Mouse (Mus musculus) forebrain, embryonic 11.5 days (tissue): ENCODE results near the gene Tnp1. TPM values are rescaled to one million over a fixed set of nuclear protein-coding genes. Genes with fewer than 3 reads are reported as not detected.

ENCODE experiments used
- ATAC-seq: fragments of 200-750 bp; cut with Nextera tagmentation; replicated peaks from 2 replicates; pipeline ENCODE4 v1.8.0; 2017; ENCODE audit warnings: moderate TSS enrichment; ENCODE audit not compliant: low FRiP score
- DNase-seq: peaks from one replicate; pipeline ENCODE4 v3.0.0-alpha.2; 2017; ENCODE audit warnings: low spot score
- H3K27ac ChIP-seq: fragments of 300-500 bp; sonication (generic); 2 replicates; pipeline ENCODE4 v1.5.1; 2014; ENCODE audit warnings: low read depth, low read length
- H3K27me3 ChIP-seq: fragments of 300-500 bp; sonication (generic); 2 replicates; pipeline ENCODE4 v1.6.1; 2014; ENCODE audit warnings: mild to moderate bottlenecking, low read length, mixed read lengths; ENCODE audit not compliant: control insufficient read depth, insufficient read depth
- H3K36me3 ChIP-seq: fragments of 300-500 bp; sonication (generic); 2 replicates; pipeline ENCODE4 v1.6.1; 2014; ENCODE audit warnings: mild to moderate bottlenecking, low read length, moderate library complexity, mixed read lengths; ENCODE audit not compliant: control insufficient read depth, insufficient read depth
- H3K4me1 ChIP-seq: fragments of 300-500 bp; sonication (generic); replicated peaks from 2 replicates; pipeline ENCODE4 v1.6.1; 2014; ENCODE audit warnings: low read length, mixed read lengths; ENCODE audit not compliant: control insufficient read depth, insufficient read depth
- H3K4me2 ChIP-seq: fragments of 300-500 bp; sonication (generic); 2 replicates; pipeline ENCODE4 v1.6.1; 2014; ENCODE audit warnings: low read depth, mild to moderate bottlenecking, low read length, moderate library complexity, mixed read lengths; ENCODE audit not compliant: severe bottlenecking
- H3K4me3 ChIP-seq: fragments of 300-500 bp; sonication (generic); 2 replicates; pipeline ENCODE4 v1.5.1; 2014; ENCODE audit warnings: low read depth, low read length
- H3K9ac ChIP-seq: fragments of 300-500 bp; sonication (generic); 2 replicates; pipeline ENCODE4 v1.6.1; 2014; ENCODE audit warnings: low read length
- H3K9me3 ChIP-seq: fragments of 300-500 bp; sonication (generic); 2 replicates; pipeline ENCODE4 v1.6.1; 2016; ENCODE audit warnings: low read length, mixed read lengths; ENCODE audit not compliant: control insufficient read depth
- WGBS: fragments of 180-500 bp; shearing (Covaris S2); extraction: QIAGEN DNeasy Blood & Tissue Kit; methylation state at CpG from one replicate; pipeline ENCODE4 v1.1.7; 2014; 5-methylcytosine and 5-hydroxymethylcytosine counted together
- polyA plus RNA-seq: library from polyadenylated mRNA; unstranded; fragments of >200 nt; fragmentation: Nextera tagmentation; extraction: Ambion mirVana; gene quantifications from 2 replicates; pipeline ENCODE4 v1.2.1, GENCODE M21; 2014

Tnp1 gene
- polyA plus RNA-seq, 1 experiment from 2014 or later: not detected

- H3K27me3 ChIP-seq: no peaks in the 10 kb centered on the region
- no peaks in the 10 kb centered on the region for H3K9me3 ChIP-seq
- H3K4me1 ChIP-seq: no peaks in the 10 kb centered on the region
- ATAC-seq: no peak
- H3K4me3 ChIP-seq: no peak overlapping the region
- no peak overlapping the region for H3K9ac ChIP-seq
- no peak overlapping the region for H3K27ac ChIP-seq
- no peak for DNase-seq
- 87% methylated on average over 2 of the region's 2 CpGs for WGBS
- H3K4me2 ChIP-seq: no peak overlapping the region
- no peaks in the 10 kb centered on the region for H3K36me3 ChIP-seq
These were observed 22.7 kb downstream of the Tnp1 start for GRCm38 (mm10) chr1:72992944-72993464.

GRCm38 (mm10) chr1:72992209-72992608, 23.5 kb downstream of the Tnp1 start:
- DNase-seq: no peak

GRCm38 (mm10) chr1:72988904-72989303, 26.8 kb downstream of the Tnp1 start:
- 88% methylated on average over 3 of the region's 3 CpGs for WGBS
- H3K4me3 ChIP-seq: no peak overlapping the region

More at GRCm38 (mm10) chr1:72992209-72992608, 23.5 kb downstream of the Tnp1 start:
- H3K27me3 ChIP-seq: no peaks in the 10 kb centered on the region
- no peak overlapping the region for H3K9ac ChIP-seq
- no peak overlapping the region for H3K4me3 ChIP-seq
- no peaks in the 10 kb centered on the region for H3K36me3 ChIP-seq
- WGBS: 60% methylated on average over 2 of the region's 2 CpGs
- no peaks in the 10 kb centered on the region for H3K9me3 ChIP-seq
- no peak overlapping the region for H3K27ac ChIP-seq
- ATAC-seq: no peak
- no peak overlapping the region for H3K4me2 ChIP-seq
- no peaks in the 10 kb centered on the region for H3K4me1 ChIP-seq

GRCm38 (mm10) chr1:72986715-72987114, 29.0 kb downstream of the Tnp1 start:
- Histone ChIP-seq H3K4me3 (no peak overlapping the region), H3K4me2 (no peak overlapping the region), H3K27me3 (no peaks in the 10 kb centered on the region), H3K9me3 (no peaks in the 10 kb centered on the region), H3K9ac (no peak overlapping the region), H3K4me1 (no peaks in the 10 kb centered on the region), H3K36me3 (no peaks in the 10 kb centered on the region), H3K27ac (no peak overlapping the region)
- ATAC-seq (no peak), DNase-seq (no peak)
- 83% methylated on average over 4 of the region's 4 CpGs for WGBS

More at GRCm38 (mm10) chr1:72988904-72989303, 26.8 kb downstream of the Tnp1 start:
- ATAC-seq (no peak), DNase-seq (no peak)
- no peaks in the 10 kb centered on the region for H3K36me3 ChIP-seq
- H3K9ac ChIP-seq: no peak overlapping the region
- H3K27ac ChIP-seq: no peak overlapping the region
- no peaks in the 10 kb centered on the region for H3K9me3 ChIP-seq
- no peaks in the 10 kb centered on the region for H3K4me1 ChIP-seq
- no peak overlapping the region for H3K4me2 ChIP-seq
- H3K27me3 ChIP-seq: no peaks in the 10 kb centered on the region

GRCm38 (mm10) chr1:72978956-72979355, 36.8 kb downstream of the Tnp1 start:
- H3K27me3 ChIP-seq: no peaks in the 10 kb centered on the region
- H3K27ac ChIP-seq: no peak overlapping the region
- H3K9ac ChIP-seq: no peak overlapping the region
- ATAC-seq (no peak), DNase-seq (no peak)
- H3K4me1 ChIP-seq: no peaks in the 10 kb centered on the region
- H3K4me3 ChIP-seq: no peak overlapping the region
- H3K36me3 ChIP-seq: no peaks in the 10 kb centered on the region
- 74% methylated on average over 9 of the region's 9 CpGs for WGBS
- no peak overlapping the region for H3K4me2 ChIP-seq
- H3K9me3 ChIP-seq: no peaks in the 10 kb centered on the region

GRCm38 (mm10) chr1:72974226-72974625, 41.5 kb downstream of the Tnp1 start:
- Histone ChIP-seq H3K27ac (no peak overlapping the region), H3K9me3 (no peaks in the 10 kb centered on the region), H3K4me1 (no peaks in the 10 kb centered on the region), H3K9ac (no peak overlapping the region), H3K4me2 (no peak overlapping the region), H3K27me3 (no peaks in the 10 kb centered on the region), H3K4me3 (no peak overlapping the region), H3K36me3 (no peaks in the 10 kb centered on the region)
- DNase-seq (no peak), ATAC-seq (no peak)

GRCm38 (mm10) chr1:72970461-72970860, 45.2 kb downstream of the Tnp1 start:
- Histone ChIP-seq H3K27ac (no peak overlapping the region), H3K4me1 (no peaks in the 10 kb centered on the region), H3K9me3 (no peaks in the 10 kb centered on the region), H3K9ac (no peak overlapping the region), H3K36me3 (no peaks in the 10 kb centered on the region), H3K27me3 (no peaks in the 10 kb centered on the region), H3K4me3 (no peak overlapping the region), H3K4me2 (no peak overlapping the region)
- DNase-seq (no peak), ATAC-seq (no peak)
- 89% methylated on average over 9 of the region's 9 CpGs for WGBS

GRCm38 (mm10) chr1:72969113-72969812, 46.4 kb downstream of the Tnp1 start:
- no peak for DNase-seq
- Histone ChIP-seq H3K9me3 (no peaks in the 10 kb centered on the region), H3K27ac (no peak overlapping the region), H3K4me3 (no peak overlapping the region), H3K4me1 (no peaks in the 10 kb centered on the region), H3K9ac (no peak overlapping the region), H3K36me3 (no peaks in the 10 kb centered on the region), H3K27me3 (no peaks in the 10 kb centered on the region), H3K4me2 (no peak overlapping the region)
- WGBS: 56% methylated on average over 10 of the region's 10 CpGs
- ATAC-seq: no peak

GRCm38 (mm10) chr1:72966423-72966822, 49.3 kb downstream of the Tnp1 start:
- H3K9ac ChIP-seq: no peak overlapping the region
- 0 out of 2 replicates have a peak, but pooled peaks cover 2% of the 10 kb centered on the region for H3K4me1 ChIP-seq
- H3K27me3 ChIP-seq: no peaks in the 10 kb centered on the region
- H3K4me2 ChIP-seq: no peak overlapping the region
- H3K27ac ChIP-seq: no peak overlapping the region
- no peaks in the 10 kb centered on the region for H3K9me3 ChIP-seq
- H3K4me3 ChIP-seq: no peak overlapping the region
- DNase-seq (no peak), ATAC-seq (no peak)
- WGBS: 87% methylated on average over 4 of the region's 4 CpGs
- no peaks in the 10 kb centered on the region for H3K36me3 ChIP-seq
